Mouse (Mus musculus) midbrain, embryonic 16.5 days (tissue): Measurements from ENCODE around the gene Mb. TPM values are rescaled to one million over a fixed set of nuclear protein-coding genes. Genes with fewer than 3 reads are reported as not detected.

Source experiments
- polyA plus RNA-seq: library from polyadenylated mRNA; unstranded; fragments of >200 nt; fragmentation: Nextera tagmentation; extraction: Ambion mirVana; gene quantifications from 2 replicates; pipeline ENCODE4 v1.2.1, GENCODE M21; 2015

The Mb gene
- polyA plus RNA-seq, 1 experiment from 2014 or later: 0.40 TPM

Other genes starting within 250 kb of the Mb start
- gene Zfp251, start 179.2 kb downstream of the Mb start, polyA plus RNA-seq: 39.5 and 42.5 TPM in 2 replicates
- gene Zfp7, start 171.4 kb downstream of the Mb start, polyA plus RNA-seq: 9.0 and 9.5 TPM in 2 replicates
- gene Gm49527, start 171.3 kb downstream of the Mb start, polyA plus RNA-seq: 0.63 and 2.4 TPM in 2 replicates
- 21.7 and 23.0 TPM in 2 replicates for gene Zfp647, start 125.2 kb downstream of the Mb start, polyA plus RNA-seq
- 42.8 and 43.2 TPM in 2 replicates for gene 1110038F14Rik, start 102.2 kb downstream of the Mb start, polyA plus RNA-seq
- not detected in 2 replicates for gene Apol6, start 5.9 kb downstream of the Mb start, polyA plus RNA-seq